Mouse (Mus musculus): ENCODE results near the gene Drg1.
"Not testable (repeated sequence)": the region's sequence is repeated elsewhere in the genome, so short reads cannot be mapped to it uniquely, and the experiment has no call there.

The Drg1 gene

DNA sequence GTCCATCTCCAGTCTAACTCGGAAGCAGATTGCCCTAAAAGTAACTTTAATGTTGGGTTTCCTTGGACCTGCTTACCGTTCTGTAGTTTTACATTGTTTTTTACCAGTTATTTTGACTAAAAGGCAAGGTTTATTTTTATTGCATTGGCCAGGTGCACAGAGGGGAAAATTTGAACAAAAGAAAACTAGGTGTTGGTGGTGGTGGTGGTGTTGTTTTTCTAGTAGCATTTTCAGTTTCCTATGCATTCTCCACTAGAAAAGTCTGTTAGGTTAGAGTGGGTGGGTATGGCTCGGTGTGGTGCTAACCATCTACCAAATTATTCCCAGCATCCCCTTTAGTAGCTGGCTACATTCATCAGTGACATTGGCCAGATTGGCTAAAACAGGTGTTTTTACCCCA, 59.4 kb downstream of the Drg1 start:
- no peak for DNase-seq

GRCm38 (mm10) chr11:3205207-3205606, 61.0 kb downstream of the Drg1 start:
- DNase-seq, result no peak

DNA sequence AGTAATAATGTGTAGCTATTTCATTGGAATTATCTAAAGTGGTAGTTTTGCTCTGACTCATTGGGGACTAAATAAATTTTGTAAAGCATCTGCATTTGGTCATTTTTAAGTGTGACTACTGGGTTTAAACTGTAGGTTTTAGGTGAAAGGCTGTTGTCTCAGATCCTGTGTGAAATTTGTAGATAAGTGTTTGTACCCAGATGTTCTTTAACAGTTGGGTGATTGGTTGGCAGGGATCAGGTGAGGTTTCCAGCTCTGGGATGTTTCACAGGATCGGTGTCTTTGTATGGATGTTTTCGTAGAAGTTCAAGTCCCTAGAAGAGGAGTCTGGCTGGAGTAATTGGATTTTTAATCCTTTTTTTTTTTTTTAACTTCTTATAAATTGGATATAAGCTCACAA, 62.4 kb downstream of the Drg1 start:
- no peak for DNase-seq

- DNase-seq, result peak; percentile 81
These were observed 63.3 kb downstream of the Drg1 start for GRCm38 (mm10) chr11:3202781-3203441.

- DNase-seq, result peak; percentile 94
These were observed 63.9 kb downstream of the Drg1 start, which contains the start of gene Eif4enif1 for GRCm38 (mm10) chr11:3202231-3202701. Gene Eif4enif1 (plus strand): TSS chr11:3202392.

GRCm38 (mm10) chr11:3201326-3202230, 64.6 kb downstream of the Drg1 start:
- DNase-seq, result peak; percentile 27

GRCm38 (mm10) chr11:3200636-3201035, 65.6 kb downstream of the Drg1 start:
- not testable (repeated sequence) for DNase-seq

DNA sequence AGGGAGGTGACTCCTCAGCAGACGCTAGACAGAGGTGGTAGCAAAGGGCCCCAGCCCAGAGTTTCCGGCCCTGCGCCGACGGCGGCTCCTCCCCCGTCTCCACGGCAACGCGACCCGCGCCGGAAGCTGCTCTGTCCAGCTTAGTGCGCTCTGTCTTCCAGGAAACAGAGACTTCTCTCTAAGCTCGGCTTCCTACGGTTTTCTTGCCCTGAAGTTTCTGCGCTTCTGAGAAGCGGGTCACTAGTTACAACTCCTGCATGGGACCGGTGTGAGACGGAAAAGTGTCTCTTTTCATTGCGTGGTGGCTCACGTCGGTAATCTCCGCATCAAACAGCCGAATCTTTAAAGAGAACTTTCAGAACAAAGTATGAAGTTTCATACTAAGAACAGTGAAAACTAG, 72.9 kb downstream of the Drg1 start, which contains the start of gene Sfi1:
TSS of gene Sfi1 (minus strand) at position 101 of the 400 bp plus-strand sequence.
- no peak for DNase-seq

GRCm38 (mm10) chr11:3182707-3183106, 83.5 kb downstream of the Drg1 start:
- DNase-seq, result peak; percentile 30

GRCm38 (mm10) chr11:3181971-3182370, 84.2 kb downstream of the Drg1 start:
- DNase-seq, result not testable (repeated sequence)

DNA sequence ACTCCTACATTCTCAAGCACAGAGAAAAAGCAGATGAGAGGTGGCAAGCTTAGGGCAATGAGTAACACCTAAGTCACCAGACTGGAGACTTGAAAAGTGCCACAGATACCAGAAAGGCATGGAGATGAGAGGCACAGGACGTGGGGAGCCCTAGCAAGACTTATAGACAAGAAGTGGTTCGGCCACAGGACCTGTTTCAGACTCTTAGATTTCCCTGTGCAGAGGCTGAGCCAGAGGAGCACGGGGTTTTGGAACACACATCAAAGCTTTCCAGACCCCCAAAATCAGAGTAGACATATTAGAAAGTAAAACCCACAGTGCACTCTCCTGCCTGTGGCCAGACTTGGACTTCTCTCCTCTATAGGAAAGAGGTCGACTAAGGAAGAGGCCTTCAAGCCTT, 85.0 kb downstream of the Drg1 start:
- DNase-seq, result peak; percentile 68

DNA sequence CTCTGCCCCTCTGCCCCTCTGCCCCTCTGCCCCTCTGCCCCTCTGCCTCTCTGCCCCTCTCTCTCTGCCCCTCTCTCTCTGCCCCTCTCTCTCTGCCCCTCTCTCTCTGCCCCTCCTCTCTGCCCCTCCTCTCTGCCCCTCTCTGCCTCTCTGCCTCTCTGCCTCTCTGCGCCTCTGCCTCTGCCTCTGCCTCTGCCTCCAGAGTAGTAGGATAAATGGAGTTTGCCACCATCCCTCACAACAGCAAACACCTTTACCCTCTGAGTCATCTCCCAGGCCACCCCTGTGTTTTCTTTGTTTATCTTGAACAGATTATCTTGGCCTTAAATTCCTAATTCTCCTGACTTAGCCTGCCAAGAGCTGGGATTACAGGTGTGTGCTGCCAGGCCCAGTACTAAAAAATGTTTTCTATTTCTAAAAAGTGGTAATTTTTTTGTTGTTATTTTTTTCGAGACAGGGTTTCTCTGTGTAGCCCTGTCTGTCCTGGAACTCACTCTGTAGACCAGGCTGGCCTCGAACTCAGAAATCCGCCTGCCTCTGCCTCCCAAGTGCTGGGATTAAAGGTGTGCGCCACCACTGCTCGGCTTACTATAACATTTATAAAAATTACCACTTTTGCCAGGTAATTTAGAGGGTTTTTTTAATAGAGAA, 85.6 kb downstream of the Drg1 start:
- not testable (repeated sequence) for DNase-seq

- peak; percentile 23 for DNase-seq
These were observed 86.5 kb downstream of the Drg1 start for GRCm38 (mm10) chr11:3179726-3180092.

GRCm38 (mm10) chr11:3178968-3179725, 87.1 kb downstream of the Drg1 start:
- DNase-seq, result peak; percentile 43

GRCm38 (mm10) chr11:3173425-3174318, 92.5 kb downstream of the Drg1 start:
- peak; percentile 70 for DNase-seq

DNA sequence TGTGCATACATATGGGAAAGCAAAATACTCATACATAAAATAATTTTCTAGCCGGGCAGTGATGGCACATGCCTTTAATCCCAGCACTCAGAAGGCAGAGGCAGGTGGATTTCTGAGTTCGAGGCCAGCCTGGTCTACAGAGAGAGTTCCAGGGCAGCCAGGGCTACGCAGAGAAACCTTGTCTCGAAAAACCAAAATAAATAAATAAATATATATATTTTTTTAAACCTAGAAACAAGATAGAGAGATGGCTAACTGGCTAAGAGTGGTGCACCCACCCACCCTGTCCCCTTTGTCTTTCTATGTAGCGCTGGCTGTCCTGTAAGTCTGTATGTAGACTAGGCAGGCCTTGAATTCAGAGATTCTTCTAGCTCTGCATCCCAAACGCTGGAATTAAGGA, 93.7 kb downstream of the Drg1 start:
- DNase-seq, result not testable (repeated sequence)

- peak; percentile 51 for DNase-seq
These were observed 94.3 kb downstream of the Drg1 start for GRCm38 (mm10) chr11:3171931-3172330.

DNA sequence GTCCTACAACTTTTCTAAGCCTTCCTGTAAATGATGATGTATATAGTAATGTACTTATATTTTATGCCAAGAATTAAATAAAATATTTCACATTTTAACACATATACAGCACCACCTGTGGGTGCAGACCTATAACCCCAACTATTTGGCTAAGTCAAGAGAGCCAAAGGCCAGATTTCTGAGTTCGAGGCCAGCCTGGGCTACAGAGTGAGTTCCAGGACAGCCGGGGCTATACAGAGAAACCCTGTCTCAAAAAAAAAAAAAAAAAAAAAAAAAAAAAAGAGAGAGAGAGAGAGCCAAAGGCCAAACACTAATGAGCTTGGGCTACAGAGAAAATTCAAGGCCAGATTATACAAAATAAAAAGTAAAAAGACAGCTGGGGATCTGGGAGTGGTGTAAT, 97.2 kb downstream of the Drg1 start:
- DNase-seq, result peak; percentile 19

- DNase-seq, result peak; percentile 47
These were observed 98.6 kb downstream of the Drg1 start for GRCm38 (mm10) chr11:3167571-3168001.

DNA sequence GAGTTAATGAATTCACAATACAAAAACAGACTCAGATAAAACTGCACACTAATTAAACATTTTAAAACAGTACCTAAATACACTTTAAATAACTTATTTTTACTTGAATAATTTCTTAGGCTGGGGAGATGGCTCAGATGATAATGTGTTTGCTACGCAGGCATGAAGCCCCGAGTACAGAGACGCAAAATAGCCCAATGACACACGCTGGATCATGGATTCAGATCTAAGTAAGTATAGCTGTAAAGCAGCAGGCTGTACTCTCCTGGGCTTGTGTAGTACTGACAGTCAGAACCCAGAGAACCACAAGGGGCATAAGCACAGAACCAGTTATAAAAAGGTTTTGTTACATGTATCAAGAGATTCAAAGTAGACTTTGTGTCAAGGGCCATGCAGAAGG, 99.1 kb downstream of the Drg1 start:
- DNase-seq, result not testable (repeated sequence)

GRCm38 (mm10) chr11:3166321-3166720, 99.9 kb downstream of the Drg1 start:
- not testable (repeated sequence) for DNase-seq

All from kidney, postnatal 10 days (tissue).